Mouse (Mus musculus): ENCODE data around the gene Heatr5a.

DNA sequence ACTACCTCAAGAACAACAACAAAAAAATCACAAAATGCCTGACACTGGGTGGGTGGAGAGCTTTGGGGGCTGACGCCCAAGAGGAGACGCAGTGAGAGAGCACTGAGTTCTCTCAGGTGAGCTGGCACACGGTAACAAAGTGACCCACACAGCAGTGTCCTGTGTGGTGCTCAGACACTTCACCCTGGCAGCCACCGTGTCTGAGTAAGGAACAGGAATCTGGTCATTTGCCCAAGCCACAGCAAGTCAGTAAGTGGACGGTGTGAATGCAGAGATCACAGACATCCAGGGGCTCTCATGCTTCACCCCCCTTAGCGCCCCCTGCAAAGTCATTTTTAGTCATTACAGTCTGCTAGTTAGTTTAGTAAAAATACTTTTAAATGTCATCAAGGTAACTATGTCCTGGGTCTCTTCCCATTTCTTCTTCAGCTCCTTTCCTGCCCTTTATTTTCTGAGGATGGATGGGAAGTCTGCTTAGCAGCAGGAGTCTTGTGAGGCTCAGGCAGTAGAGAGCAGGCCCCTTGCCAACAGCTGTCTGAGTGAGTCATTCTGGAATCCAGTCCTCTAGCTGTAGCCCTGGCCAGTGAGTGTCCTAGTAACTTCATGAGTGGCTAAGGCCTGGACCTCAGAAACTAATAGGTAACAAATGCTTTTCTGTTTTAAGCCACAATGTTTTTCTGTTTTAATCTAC is 88.4 kb downstream of the Heatr5a start:
- TF ChIP-seq CTCF (IDR thresholded peaks at IDR 0.05; ENCODE audit: extremely low read depth, insufficient read depth, low read length) (no peak), POLR2A (IDR thresholded peaks at IDR 0.05; ENCODE audit: extremely low read depth, insufficient read depth, low read length) (no peak)
